Mouse (Mus musculus) urinary bladder, postnatal 25 days (tissue): Measurements from ENCODE around the gene Lyrm2.

Source experiments
- DNase-seq: peaks from one replicate; pipeline ENCODE4 v3.0.0; 2022; ENCODE audit warnings: low spot score

Lyrm2 gene

DNA sequence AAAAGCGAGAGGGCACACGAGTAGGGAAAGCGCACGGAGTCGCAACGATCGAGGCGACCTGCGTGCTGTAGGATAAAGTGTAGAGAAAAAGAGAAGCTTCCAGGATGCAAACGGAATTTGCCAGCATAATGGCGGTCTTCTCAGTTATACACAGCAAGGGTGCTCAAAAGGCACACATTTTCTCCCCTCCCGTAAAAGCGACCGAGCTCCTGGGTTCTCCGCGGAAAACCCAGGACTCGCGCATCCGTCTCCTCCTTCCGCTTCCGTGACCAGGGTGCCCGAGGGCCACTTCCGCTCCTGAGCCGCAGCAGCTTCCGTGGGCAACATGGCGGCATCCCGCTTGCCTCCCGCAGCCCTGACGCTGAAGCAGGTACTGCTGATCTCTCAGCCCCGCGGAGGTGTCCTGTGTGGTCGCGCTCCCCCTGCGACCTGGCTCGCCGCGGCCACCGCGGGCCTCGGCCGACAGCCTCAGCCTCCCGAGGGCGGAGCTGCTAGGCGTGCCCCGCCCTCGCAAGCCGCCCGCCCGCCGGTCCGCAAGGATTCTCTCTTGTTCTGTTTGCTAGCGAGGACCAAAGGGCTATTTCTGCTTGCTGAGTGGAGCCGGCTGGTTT, at the start of gene Lyrm2:
Lyrm2 (plus strand) TSS at position 288 of the 611 bp plus-strand sequence.
- DNase-seq = peak; percentile 73

DNA sequence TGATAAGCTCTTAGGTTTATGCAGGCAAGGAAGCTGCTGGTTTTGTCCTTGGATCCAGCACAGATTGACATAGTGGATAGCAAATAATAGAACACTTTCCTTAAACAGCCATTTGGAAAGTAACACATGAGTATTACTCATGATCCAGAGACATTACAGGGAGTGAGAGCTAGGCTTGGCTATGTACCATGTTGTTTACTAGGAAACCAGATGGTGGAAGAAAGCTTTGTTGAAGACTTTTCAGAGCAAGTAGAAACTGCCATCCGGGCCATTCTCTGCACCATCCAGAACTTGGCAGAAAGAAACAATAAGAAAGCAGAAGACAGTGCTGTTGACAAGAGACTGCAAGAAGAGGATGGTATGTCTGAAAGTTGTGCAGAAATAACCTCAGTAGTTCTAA, 49.3 kb upstream of the Lyrm2 start:
- DNase-seq = no peak

DNA sequence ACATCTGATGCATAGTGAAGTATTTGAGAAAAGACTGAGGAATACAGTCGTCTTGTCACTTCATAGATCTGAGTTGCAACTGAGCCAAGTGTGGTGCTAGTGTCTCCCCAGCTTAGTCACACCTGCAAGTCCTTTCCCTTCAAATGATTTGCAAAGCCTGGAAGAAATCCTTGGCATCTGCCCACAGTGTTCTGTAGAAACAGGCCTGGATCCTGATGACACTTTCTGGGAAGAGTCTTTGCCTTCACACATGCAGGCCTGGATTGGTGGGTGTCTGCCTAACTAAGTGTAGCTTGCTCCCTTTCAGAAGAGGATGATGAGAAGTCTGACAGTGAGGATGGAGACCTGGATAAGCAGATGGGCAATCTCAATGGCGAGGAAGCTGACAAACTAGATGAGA, 42.6 kb upstream of the Lyrm2 start:
- no peak for DNase-seq

DNA sequence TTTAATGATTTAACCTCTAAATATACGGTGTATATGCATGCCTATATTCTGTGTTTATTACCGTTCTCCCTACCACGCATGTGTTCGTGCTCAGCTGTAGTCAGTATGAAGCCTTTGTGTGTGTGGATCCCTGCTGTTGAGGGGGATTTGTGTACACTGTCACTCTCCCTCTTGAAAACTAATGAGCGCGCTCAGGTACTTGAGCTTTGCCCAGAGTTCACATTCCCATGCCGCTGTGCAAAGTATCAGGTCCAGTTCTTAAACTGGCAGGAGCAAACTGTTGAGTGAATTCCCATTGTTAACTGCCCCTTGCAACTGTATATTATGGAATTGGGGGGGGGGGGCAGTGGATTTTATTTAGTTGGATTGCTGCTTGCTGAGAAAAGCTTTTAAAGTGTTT, 32.6 kb upstream of the Lyrm2 start:
- DNase-seq = no peak

DNA sequence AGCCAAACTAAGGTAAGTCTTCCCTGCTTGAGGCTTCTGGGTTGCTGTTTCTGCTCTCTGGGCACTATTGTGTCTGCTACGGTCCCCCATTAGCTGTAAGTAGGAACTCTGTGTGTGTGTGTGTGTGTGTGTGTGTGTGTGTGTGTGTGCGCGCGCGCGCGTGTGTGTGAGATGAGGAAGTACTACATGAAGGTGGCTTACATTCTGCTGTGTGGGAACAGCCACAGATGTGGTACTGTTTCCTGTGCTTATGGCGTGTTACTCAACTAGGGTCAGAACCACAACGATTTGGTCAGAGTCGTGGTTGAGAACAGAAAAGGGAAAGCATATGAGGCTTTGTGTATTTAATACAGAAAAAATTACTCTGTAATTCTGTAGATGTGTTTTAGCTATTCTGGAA, 32.0 kb upstream of the Lyrm2 start:
- no peak for DNase-seq

DNA sequence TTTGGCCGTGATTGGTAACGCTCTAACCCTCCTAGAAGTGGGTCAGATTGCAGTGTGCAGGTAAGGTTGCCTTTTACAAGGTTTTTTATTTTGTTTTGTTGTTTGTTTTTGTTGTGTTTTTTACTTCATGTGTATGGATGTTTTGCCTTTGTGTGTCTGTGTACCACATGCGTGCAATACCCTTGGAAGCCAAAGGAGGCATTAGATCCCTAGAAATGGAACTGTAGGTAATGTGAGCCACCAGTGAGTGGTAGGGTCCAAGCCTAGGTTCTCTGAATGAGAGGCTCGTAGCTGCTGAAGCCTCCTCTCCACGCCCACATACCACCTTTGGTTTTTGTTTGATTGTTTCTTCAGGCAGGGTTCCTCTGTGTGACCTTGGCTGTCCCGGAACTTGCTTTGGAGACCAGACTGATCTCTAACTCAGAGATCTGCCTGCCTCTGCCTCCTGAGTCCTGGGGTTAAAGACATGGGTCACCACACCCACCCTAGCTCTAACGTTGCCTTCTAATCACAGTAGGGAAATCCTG, 29.7 kb upstream of the Lyrm2 start:
- no peak for DNase-seq

DNA sequence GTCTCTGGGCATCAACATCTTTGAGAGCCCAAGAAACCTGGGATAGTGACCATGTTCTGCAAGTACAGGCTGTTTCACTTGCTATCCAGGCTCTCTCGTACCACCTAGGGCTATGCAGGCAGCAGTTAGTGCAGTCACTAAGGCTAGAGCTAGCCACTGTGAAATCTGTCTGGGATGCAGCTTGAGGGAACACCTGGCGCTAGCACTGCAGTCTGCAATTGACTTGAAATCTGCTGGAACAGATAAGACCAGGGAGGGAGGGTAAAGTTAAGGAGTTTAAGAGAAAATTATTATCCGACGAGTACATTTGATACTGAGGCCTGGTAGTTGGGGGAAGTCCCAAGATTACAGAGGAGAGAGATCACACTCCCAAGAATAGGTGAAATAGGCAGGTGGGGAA, 20.1 kb upstream of the Lyrm2 start:
- no peak for DNase-seq

DNA sequence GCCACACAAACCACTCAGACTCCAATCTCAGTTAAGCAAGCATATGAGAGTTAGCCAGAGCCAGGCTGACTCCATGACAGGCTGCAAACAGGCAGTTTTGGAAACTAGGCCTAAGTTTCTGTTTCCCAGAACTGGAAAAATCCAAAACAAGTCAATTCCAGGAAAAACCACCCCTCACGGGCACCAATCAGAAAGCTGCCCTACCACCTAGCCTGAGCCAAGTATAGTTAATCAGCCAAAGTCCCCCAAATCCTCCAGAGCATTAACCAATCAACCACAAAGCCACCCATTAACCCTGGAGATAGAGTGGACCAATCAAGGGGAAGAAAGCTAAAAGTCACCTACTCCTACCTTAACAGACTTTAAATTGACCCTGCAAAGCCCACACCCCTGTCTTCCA, 12.9 kb upstream of the Lyrm2 start:
- DNase-seq = no peak

DNA sequence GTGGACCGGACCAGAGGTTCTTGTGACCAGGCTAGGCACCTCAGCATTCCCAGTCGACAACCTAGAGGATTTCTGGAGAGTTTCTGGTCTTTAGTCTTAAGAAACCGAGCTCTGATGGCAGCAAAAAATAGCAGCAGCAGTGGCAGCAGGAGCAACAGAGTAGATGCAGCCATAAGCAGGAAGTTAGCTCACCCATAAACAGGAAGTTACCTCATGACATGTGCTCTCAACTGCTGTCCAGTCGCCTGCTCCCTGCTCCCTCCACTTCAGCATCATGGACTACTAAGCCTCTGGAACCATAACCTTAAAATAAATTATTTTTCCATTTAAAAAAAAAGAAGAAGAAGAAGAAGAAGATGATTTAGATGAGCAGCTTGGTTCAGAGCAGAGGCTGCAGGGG, 11.0 kb upstream of the Lyrm2 start:
- no peak for DNase-seq

DNA sequence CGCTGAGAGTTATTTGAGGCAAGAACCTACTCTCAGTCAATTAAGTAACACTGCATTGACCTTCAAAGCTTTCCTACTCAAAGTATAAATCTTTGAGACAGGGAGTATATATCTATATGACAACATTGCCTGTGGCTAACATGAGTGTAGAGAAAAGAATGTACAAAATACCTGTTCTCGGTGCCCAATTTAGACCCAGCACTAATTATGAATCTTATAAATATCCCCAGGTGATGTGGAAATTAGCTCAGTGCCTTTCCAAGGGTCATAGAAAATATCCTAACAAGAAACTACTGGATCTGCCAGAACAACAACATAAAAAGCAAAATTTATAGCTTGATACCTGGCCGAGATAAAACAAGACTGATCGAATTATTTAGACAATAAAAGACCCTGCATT, 1.1 kb upstream of the Lyrm2 start:
- no peak for DNase-seq

DNA sequence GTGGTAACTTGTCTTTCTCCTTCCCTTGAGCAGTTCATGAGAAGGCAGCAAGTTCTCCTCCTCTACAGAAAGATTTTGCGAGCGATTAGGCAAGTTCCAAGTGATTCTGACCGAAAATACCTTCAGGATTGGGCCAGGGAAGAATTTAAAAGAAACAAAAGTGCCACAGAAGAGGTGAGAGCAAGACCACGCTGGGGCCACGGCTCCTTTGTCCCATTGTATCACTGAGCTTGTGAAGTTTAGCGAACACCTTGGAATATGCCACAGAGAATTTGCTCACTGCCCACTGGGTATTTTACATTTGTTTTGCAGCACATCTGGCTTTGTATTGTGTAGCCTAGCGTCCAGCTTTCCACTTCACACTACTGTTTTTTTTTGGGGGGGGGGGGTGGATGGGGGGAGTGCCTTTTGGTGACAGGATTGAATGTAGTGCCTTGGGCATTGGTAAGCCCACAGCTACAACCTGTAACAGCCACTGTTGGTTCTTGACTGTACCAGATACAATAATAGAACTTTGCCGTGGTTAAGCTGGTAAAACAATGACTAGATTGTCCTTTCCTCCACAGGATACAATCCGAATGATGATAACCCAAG, 621 bp downstream of the Lyrm2 start:
- DNase-seq = no peak

DNA sequence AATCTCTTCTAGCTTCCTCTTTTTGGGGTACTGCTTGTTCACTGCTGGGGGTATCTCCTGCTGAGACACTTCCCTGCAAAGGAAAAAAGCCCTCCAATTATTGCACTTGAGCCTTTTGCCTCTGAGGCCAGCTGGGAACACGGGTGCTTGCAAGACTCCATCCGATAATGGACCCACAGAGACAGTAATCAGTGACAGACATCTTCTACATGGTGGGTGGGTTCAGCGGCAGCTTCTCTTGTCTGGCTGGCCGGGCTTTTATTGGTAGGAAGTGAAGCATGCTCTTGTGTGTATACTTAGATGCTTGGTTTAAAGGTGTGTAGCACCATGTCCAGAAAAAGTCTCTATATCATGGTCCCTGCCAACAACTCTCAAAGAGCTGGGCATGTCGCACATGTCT, 17.4 kb downstream of the Lyrm2 start:
- DNase-seq = no peak

DNA sequence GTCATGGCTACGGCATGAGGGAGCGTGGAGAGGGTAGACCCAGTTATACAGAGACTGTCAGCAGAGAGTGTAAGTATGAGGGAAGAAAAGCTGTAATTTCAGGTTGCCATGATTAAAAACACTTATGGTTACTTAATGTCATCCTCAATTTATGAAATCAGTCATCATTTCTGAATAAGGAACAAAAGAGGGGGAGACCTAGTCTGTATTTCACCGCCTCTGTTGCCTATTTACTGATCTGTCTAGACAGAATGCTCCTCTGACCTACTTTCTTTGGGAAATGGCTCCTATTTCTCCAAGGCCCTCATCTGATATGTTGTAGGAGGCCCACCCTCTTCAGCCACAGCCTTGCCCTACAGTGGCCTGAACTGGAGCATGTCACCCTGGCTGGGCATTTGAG, 20.6 kb downstream of the Lyrm2 start:
- no peak for DNase-seq

DNA sequence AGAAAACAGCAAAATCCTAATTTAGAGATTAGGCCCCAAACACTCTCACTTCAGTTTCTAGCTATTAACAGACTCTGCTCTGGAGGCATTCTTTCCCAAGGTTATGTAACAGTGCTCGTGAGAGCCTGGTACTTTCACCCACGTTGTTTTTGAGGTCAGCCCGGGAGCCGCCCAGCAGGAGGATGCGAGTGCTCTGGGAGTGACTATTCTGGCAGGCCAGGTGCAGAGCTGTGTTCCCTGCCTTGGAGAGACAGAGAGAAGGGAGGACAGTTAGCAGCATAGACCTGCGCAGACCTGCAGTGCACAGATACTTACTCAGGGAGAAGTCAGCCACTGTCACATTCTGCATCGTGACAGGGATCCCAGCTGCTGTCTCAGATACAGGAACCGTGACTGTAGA, 24.2 kb downstream of the Lyrm2 start:
- DNase-seq = no peak

DNA sequence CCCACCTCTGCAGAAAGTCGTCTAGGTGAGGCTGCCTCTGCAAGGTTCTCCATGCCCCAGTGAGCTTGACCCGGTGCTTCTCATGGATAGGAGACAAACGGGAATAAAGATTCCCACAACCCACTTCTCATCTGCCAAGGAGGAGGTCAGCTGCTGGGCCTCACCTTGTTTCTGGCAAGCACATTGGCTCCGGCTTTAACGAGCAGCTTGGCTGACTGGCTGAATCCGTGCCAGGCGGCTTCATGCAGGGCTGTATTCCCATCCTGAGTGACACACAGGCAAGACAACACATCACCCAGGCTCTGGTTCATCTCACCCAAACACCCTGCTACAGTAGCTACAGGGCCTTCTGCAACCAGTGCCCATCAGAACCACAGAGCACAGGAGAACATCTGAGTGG, 26.9 kb downstream of the Lyrm2 start:
- DNase-seq = no peak

DNA sequence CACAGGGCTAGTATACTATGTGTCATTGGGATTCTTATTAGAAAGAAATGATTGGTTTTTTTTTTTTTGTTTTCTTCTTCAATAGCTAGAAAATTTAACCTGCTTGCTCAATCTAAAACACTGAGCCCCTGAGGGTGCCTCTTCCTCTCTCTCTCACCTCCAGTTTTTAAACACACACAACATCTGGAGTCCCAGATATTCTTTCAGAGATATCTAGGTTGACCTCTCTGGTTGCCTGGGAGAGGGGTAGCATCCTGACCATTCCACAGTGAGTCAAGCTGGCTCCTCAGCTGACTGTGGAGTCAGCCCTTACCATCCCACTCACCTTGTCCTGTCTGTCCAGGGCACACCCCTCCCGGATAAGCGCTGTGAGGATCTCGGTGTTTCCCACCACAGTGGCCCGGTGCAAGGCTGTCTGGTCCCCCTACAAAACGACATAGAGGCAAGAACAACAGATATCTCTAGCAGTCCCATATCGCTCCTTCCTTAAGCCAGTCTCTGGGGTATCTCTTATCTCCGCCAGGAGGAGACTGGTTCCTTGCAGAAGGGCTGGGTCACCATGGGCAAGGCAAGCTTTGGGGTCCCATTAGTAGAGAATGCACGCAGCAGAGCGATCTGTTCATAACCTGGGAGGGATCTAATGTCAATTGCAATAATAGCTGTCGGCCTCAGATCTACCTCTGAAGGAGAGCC, 28.5 kb downstream of the Lyrm2 start:
- no peak for DNase-seq

DNA sequence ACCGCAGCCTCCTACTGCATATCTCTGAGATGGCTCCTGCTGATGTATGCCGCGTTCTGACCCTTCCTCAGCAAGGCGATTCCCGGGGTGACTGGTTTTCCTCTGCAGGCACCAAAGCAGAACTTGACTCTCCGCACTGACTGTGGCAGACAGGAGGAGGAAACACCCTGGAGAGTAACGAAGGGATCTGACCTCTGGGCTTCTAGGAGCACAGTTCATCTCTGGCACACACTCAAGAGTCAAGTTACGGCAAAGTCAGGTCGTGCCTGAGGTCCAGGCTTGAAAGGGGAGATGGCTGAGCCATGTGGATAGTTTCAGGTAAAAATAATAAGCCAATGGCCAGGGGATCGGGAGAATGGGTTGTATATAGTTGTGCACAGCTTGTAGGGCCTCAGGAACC, 29.3 kb downstream of the Lyrm2 start:
- DNase-seq = no peak

DNA sequence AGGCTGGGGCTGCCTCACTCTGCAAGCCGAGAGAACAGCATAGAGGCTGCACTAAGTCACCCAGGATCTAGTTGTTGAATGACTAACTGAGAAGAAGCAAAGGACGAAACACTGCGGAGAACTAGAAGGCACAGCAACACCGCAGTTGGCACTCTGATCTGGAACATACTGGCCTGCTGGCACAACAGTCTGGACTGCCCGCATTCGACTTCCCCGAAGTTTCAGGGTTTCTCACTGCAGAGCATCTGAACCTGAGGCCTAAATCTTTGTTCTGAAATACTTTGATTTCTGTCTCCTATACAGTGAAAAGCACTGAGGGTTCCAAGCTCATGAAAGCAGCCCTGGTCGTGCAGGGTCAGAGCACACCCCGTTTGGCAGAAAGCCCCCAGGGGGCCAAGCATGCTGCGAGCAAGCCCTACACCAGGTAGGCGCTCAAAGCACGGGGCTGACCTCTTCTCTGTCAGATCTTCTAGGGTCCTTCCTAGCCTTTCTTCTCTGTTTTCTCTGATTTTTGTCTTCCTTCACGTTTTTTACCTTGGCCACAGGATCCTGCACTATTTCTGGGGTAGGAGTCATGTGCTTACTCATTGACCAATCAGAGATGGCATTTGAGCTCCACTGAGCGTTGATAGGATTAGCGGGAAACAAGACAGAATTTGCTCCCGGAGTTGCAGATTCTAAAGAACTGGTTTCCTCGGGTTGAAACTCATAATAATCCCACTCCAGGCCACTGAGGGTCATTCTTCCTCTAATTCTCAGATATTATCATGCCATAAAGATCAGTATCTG, 33.6 kb downstream of the Lyrm2 start:
- DNase-seq = no peak

DNA sequence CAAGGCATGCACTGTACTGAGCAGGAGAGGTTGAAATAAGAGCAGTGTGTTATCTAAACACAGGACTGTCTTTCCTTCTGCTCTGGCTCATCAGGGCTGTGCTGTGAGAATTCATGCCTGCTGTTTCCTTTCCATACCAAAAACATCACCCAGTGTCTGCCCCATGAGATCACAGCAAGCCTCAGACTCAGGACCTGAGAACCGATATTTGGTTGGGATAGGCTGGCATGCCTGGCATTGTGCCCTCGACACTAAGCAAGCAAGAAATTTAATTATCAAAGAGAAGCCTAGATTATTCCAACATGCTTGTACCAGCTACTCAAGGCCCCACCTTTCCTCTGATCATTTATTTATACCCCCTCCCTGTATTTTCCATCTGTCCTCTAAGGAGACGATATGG, 34.5 kb downstream of the Lyrm2 start:
- no peak for DNase-seq

DNA sequence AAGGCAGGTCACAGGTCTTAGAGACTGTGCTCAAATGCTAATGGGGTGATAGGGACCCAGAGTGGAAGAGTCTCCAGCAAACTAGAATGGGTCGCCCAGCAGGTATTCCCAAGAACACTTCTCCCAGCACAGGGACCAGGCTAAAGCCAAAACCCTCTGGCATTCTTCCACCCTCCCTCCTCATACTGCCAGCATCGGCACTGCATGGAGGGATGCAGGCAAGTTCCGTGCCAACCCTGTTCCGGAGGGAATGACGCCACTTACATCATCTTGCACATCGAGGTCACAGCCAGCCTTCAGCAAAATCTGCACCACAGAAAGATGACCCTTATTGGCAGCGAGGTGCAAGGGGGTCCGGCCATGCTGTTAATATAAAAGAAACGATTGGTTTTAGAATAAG, 36.0 kb downstream of the Lyrm2 start:
- no peak for DNase-seq

DNA sequence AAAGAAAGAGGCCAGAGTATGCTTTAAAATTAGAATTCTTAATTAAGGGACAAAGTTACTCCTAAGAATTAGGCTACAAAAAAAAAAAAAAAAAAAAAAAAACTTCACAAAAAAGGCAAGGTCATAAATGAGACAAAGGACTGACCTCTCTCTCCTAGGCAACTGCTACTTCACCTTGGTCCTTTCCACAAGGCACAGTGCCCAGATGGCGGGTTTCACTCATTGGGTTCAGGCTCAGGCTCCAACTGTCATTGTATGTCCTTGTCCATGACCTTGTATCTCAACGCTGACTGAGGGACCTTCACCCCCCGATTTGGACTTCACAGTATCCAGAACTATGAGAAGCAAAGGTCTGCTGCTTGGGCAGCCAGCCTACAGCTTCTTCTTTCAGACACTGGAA, 38.3 kb downstream of the Lyrm2 start:
- DNase-seq = no peak
